Mouse (Mus musculus) testis, postnatal 10 days (tissue): ENCODE measurements around the gene Ankrd55.

ENCODE experiments used
- DNase-seq: peaks from one replicate; pipeline ENCODE4 v3.0.0; 2021; ENCODE audit warnings: low spot score

The Ankrd55 gene

GRCm38 (mm10) chr13:112288225-112289178, at the start of gene Ankrd55:
Ankrd55 (plus strand) TSS chr13:112288451.
- DNase-seq: peak; percentile 58

- no peak for DNase-seq
Measured at GRCm38 (mm10) chr13:112239239-112239638, 49.0 kb upstream of the Ankrd55 start.

DNA sequence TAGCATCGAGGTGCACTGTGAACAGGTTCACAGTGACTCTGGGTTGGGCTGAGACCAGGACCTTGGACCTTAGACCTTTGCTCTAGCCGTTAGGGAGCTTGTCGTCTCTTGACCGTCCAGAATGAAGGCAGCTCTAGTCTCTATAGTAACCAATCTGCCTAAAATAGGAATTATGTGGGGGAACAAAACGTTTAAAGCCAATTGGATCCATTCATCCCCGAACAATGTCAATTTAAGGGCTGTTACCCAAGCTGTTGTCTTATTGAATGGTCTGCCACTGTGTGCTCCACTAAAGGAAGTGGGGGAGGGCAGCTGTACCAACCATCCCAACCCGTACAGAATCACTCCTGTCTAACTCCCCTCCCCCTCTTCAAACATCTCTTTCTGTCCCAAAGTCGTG, 46.8 kb upstream of the Ankrd55 start:
- no peak for DNase-seq

GRCm38 (mm10) chr13:112245131-112245530, 43.1 kb upstream of the Ankrd55 start:
- no peak for DNase-seq

DNA sequence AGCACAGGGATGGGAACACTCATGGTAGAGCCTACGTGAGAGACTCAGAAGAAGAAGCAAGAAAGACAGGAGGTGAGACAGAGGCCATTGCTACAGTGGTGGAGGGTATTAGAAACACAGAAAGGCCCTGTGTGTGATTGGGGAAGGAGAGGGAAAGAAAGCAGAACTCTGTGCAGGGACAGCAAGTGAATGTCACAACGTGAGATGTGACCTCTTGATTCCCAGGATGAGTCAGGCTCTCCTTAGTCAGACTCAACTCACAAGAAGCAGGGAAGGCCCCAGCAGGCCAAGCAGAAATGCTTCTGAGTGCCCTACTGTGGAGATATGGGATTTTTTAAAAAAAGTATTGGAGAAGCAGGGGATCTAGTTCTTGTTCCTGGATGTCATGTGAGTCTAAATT, 36.8 kb upstream of the Ankrd55 start:
- DNase-seq: no peak

DNA sequence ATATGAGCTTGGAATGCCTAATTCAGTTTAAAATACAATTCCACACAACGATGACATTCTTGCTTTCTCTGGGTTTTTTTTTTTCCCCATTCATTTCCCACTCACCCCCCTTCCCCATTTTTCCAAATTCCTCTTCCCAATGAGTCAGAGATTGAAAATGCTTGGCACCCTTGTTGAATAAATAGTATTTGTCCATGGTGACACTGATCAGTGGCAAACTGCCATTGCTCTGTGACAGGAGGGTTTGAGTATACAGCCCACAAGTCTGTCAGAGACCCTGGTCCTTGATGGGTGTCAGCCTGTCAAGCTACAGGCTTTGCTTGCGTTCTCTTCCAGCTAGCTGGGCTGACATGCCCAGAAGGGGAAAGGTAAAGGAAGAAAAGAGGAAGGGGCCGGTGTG, 36.2 kb upstream of the Ankrd55 start:
- DNase-seq: no peak

GRCm38 (mm10) chr13:112252991-112253620, 35.1 kb upstream of the Ankrd55 start:
- DNase-seq: no peak

DNA sequence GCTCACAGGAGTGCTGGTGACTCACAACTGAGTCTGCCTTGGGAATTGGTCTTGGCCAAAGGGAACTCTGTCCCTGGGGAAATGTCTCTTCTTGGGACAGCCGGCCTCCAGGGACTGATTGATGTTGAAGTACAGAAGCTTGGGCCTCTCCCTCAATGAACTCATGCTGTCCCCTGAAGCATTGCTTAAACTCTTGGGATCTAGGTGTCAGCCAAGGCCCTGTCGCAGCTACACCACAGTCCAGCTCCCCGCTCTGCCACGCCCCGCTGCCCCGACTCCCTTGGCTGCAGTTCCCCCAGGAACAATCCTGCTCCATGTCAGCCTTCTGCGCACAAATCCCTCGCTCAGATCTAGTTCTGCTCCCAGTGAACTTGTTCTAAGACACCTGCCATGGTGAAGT, 34.1 kb upstream of the Ankrd55 start:
- DNase-seq: no peak

- no peak for DNase-seq
Measured at GRCm38 (mm10) chr13:112255862-112256261, 32.4 kb upstream of the Ankrd55 start.

GRCm38 (mm10) chr13:112258478-112258877, 29.8 kb upstream of the Ankrd55 start:
- no peak for DNase-seq

DNA sequence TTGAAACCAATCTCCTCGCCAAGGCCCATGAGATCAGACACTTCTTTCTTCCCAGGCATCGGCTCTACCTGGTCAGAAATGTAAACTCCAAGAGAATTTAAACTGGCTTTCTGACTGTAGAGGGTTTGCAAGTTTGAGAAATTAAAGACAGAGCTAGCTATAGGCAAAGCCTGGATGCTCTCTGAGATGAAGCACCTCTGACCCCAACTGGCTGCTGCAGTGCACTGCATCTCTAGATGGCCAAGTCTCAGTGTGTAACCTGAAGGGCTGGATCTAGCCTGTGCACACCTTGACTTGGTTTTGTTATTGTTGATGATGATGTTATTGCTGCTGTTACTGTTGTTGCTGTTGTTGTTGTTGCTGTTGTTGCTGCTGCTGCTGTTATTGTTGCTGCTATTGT, 28.9 kb upstream of the Ankrd55 start:
- peak; percentile 74 for DNase-seq

GRCm38 (mm10) chr13:112264666-112265065, 23.6 kb upstream of the Ankrd55 start:
- peak; percentile 67 for DNase-seq

- no peak for DNase-seq
Measured at GRCm38 (mm10) chr13:112271901-112272537, 16.2 kb upstream of the Ankrd55 start.

- no peak for DNase-seq
Measured at GRCm38 (mm10) chr13:112274636-112275035, 13.6 kb upstream of the Ankrd55 start.

DNA sequence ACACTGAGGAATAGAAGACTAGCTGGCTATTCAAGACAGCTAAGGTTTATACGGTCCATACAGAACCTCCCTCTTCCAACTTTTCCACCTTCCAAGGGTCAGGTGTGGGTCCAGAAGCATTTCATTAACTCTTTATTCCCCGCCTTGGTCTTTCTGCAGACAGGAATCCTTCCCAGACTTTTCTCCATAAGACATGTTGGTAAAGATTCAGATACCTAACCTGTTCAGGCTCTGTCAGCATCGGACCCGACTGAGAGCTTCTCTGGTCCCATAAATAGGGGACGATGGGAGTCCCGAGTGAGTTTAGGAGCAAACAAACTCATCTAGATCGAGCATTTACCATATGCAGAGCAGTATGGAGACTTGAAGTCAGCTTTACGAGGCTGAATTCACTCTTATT, 12.3 kb upstream of the Ankrd55 start:
- no peak for DNase-seq

DNA sequence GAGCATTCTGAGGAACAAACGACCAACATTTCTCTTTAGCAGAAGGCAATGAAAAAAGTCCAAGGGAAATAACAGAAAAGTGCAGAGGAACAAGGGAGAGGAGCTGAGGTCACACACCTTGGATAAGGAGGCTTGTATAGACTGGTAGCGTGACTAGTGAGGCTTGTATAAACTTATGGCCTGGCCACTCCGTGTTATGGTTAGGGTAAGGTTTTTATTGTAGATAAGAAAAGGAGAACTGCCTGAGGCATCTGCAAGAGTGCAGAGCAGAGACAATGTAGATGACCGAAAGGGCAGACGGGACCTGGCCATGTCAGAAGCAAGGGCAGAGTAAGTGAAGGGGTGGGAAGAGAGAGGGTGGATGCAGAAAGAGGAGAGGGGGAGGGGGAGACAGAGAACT, 10.7 kb upstream of the Ankrd55 start:
- no peak for DNase-seq

DNA sequence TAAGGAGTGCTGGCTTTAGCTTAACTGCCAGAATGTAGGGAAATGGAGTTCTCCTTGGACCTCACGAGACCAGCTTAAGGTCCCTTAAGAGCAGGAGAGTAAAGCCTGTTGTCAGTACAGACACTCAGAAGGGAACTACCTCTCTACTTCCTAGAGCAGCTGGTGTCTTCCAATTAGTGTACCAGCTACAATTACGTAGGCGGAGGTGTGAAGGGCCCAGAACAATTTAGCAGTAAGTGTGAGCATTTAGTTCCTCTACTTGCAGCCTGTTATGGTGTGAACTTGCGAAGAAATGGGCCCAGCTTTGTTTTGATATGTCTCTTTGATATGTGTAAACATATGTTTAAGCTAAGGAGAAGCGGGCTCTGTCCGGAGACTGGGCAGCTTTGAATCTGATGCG, 10.0 kb upstream of the Ankrd55 start:
- DNase-seq: no peak

DNA sequence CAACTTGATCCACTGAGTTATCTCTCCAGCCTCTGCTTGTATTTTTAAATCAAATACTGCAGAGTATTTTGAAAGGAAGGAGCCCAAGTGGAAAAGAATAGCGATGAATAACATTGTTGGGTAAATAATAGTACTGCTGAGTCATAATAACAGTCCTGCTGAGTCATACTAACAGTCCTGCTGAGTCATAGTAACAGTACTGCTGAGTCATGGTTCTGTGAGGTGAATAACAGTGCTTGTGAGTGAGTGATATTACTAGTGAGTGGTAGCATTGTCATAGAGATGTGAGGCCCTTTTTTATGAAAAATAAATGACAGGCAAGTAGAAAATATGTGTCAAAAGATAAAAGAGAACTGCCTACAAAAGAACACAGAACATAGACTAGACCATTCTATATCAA, 1.1 kb upstream of the Ankrd55 start:
- no peak for DNase-seq

DNA sequence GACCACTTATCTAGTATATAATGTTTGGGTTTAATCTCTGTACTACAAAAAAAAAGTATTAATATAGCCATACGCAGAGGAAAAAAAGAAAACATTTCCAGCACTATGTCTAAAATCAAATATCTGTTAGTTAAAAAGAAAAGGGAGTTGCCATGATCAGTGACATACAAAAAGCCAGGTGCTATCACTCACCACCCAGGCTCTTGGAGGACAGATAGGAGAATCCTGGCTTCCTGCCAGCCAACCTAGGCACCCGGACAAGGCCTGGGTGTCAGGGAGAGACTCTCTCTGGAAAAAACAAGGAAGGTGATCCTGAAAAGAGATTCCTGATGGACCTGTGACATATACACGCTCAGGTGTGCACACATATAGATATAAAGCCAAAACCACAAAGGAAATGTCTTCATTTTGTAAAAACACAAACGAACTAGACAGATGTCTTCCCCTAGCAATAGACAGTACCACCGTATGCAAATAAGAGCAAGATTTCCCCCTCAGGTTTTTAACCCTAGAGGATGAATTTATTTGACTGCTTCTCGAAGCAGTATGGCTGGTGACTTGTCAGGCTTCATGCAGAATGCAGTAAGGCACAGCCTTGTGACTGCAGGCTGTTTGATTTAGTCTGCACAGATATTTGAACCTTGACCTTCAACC, 553 bp upstream of the Ankrd55 start:
- no peak for DNase-seq

GRCm38 (mm10) chr13:112289338-112289737, 1.1 kb downstream of the Ankrd55 start:
- no peak for DNase-seq

GRCm38 (mm10) chr13:112289981-112290380, 1.7 kb downstream of the Ankrd55 start:
- DNase-seq: no peak

GRCm38 (mm10) chr13:112292489-112292888, 4.2 kb downstream of the Ankrd55 start:
- DNase-seq: no peak
